15 mouse cellular contexts compared by ENCODE assay signal in genomic region chr19:45321062-45321461, GRCm38 (mm10).
"Had no signal": no experiment of that assay in that cellular context is flagged by ENCODE, and none has a peak within 500 bp of the region (broad histone marks: within the 10 kb centered on the region; RNA-seq: fewer than 3 reads in every experiment).

No protein-coding gene starts in this region.

- ATAC-seq: liver, postnatal 0 days; midbrain, embryonic 13.5 days; midbrain, embryonic 15.5 days had no signal

- H3K4me1 ChIP-seq: liver, embryonic 13.5 days; liver, embryonic 15.5 days had no signal

- H3K27ac ChIP-seq: liver, embryonic 13.5 days; liver, embryonic 15.5 days; midbrain, embryonic 13.5 days; midbrain, embryonic 15.5 days; neural tube, embryonic 12.5 days had no signal

- DNase-seq: liver, embryonic 13.5 days; liver, postnatal 0 days; lung, embryonic 14.5 days; lung, postnatal 10 days; lung, postnatal 4 days; right cerebral cortex, postnatal 25 days; right cerebral cortex, postnatal 4 days; spleen, adult 18-20 months; thymus, adult 18-20 months; thymus, postnatal 25 days; thymus, postnatal 4 days had no signal

- H3K36me3 ChIP-seq: liver, embryonic 13.5 days; liver, embryonic 15.5 days; midbrain, embryonic 13.5 days; midbrain, embryonic 15.5 days; neural tube, embryonic 12.5 days had no signal

- H3K27me3 ChIP-seq: liver, embryonic 13.5 days; liver, embryonic 15.5 days; midbrain, embryonic 15.5 days; neural tube, embryonic 12.5 days had no signal

- H3K4me3 ChIP-seq: liver, embryonic 13.5 days; liver, embryonic 15.5 days; midbrain, embryonic 13.5 days; midbrain, embryonic 15.5 days; neural tube, embryonic 12.5 days had no signal
